Mouse (Mus musculus): Measurements from ENCODE around the gene Ly86.

Gene Ly86

DNA sequence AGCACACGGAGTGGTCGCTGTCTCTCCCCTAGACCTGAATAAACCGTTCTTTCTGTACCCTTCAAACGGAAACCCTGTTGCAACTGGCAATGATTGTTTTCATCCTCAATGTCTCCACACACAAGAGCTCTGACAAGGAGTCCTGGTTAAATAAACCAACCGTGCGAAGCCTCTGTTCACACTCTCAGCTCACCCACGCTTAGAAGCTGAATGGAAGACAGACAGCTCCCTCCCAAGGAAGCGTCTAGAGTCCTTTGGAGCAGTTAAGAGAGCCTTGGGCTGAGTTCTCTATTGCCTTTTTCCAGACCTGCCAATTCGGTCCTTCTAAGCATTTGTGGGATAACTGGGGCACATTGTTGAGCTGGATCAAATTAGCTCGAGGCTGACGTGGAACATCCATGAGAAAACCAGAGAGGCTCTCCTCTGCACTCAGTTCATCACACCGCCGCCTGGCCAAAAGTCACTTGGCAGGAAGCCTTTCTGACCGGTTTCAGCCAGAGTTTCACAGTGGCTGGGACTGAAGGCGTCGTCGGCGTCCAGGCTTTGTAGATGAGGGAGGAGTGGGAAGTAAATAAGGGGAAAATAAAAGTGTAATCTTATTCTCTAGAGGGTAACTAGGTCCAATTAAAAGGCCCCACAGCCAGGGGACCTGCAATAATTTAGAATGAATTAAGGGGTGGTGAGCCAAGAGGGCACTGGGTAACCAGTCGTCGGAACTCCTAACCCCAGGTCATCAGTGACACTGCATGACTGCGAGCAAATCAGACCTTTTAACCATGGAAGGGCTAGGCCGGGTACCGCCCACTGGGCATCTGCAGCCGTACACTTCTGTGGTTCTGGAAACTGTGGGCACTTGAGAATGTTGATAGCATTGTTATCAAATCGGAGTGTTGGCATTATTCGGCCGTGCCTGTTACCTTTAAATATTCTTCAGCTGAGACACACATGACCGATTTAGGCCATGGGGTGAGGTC lies 115.2 kb downstream of the Ly86 start:
- DNase-seq = peak; percentile 25

DNA sequence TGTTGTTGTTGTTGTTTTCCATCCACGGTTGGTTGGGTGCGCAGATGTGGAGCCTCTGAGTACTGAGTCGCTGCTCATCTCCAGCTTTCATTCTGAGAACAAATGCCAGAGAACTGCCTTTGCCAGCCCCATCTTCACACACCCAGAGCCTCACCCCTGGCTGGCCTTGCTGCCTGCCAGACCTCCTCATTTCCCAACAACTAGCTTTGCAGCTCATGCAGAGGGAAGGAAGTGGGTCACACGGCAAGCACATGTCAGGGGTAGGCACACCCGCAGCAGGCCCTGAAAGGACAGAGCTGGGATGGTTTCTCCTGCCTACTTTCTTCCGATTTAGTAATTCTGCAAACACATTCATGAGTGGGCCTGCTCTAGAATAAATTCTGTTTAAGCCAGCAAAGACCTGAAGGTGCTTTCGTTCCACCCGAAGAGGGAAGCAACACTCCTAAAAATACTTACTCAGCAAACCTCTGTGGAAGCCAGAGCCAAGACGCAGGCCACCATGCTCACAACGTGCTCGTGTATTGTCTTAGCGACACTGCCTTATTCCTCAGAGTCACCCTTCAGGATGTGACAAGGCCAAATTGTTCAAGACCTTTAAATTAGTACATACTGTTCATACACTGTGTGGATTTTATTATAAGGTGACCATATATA lies 117.2 kb downstream of the Ly86 start:
- no peak for DNase-seq

DNA sequence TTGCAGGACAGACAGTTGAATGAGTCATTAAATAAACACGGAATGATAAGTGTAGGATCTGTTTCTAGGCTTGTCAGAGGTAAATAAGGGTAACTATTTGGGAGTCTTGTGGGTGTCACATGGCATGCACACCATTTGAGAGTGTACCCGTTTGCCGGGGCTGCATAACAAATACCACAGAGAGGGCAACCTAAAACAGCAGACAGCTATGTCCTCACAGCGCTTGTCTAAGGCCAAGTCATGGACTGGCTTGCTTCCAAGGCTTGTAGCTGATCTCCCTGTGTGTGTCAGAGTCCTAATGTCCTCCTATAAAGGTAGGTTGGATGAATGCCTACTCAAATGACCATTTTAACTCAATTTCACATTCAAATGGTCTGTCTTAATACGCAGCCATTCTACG lies 120.7 kb downstream of the Ly86 start:
- DNase-seq = no peak

DNA sequence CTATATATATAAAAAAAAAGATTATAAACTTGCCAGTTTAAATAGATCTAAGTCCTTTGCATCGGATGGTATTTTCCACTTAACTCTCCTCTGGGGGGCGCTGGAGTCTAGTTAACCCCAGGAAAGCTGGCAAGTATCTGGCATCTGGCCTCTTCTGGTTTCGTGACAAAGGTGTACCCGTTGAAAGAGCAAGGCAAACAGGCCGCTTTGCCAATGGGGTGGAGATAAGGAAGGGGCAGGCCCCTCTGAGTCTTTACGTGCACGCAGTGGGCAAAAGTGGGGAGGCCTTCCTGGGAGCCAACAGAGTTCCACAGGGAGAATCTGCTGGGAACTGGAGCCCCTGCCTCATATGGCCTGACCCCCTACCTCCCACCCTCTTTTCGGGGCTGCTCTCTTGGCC lies 122.8 kb downstream of the Ly86 start:
- peak; percentile 68 for DNase-seq
